In genomic region chr13:95548291-95548789, GRCm38 (mm10) we compare ENCODE assay signal across 8 mouse cellular contexts. TPM values are rescaled to one million over a fixed set of nuclear protein-coding genes. Genes with fewer than 3 reads are reported as not detected.
DNase-seq lines count a peak whose midpoint lies in the region; ATAC-seq lines count a peak whose summit lies in the region.

No protein-coding gene starts in this region.

- H3K4me1 ChIP-seq in embryonic facial prominence, embryonic 10.5 days = peaks cover 44% of the 10 kb centered on the region
- peaks cover 40% of the 10 kb centered on the region for H3K4me1 ChIP-seq in kidney, embryonic 15.5 days

- H3K27me3 ChIP-seq in embryonic facial prominence, embryonic 10.5 days (replicated peaks; ENCODE audit: low read depth, poor library complexity, severe bottlenecking) = peaks cover 3% of the 10 kb centered on the region; the same call in 1 of the 2 replicates
- H3K27me3 ChIP-seq in kidney, embryonic 15.5 days = no peaks in the 10 kb centered on the region

- ATAC-seq in kidney, embryonic 15.5 days (replicated peaks; ENCODE audit: low FRiP score) = no peak; the same call in 1 of the 2 replicates
- peak; percentile 60 for ATAC-seq in megakaryocyte progenitor cell, adult 5-6 weeks (replicated peaks; ENCODE audit: poor library complexity)

- H3K9ac ChIP-seq in kidney, embryonic 15.5 days = no peak overlapping the region

- peak; percentile 71 for DNase-seq in MN1 (ENCODE audit: low spot score)
- peak; percentile 79 for DNase-seq in embryonic facial prominence, embryonic 10.5 days (ENCODE audit: low spot score)
- DNase-seq in heart, adult 9 months (ENCODE audit: low spot score in 2 of 2) = peak; percentile 58
- no peak for DNase-seq in thymus, postnatal 36 days
- DNase-seq in natural killer cell, adult 2 months (ENCODE audit: low spot score in 2 of 2) = no peak
- DNase-seq in layer of hippocampus, postnatal 36 days = no peak

- H3K4me3 ChIP-seq in embryonic facial prominence, embryonic 10.5 days = peak overlapping the region; percentile 41
- peak overlapping the region; percentile 24 for H3K4me3 ChIP-seq in kidney, embryonic 15.5 days (replicated peaks)

- no peaks in the 10 kb centered on the region for H3K36me3 ChIP-seq in embryonic facial prominence, embryonic 10.5 days (replicated peaks)
- no peaks in the 10 kb centered on the region for H3K36me3 ChIP-seq in kidney, embryonic 15.5 days

- peak overlapping the region; percentile 58 for H3K4me2 ChIP-seq in kidney, embryonic 15.5 days

- H3K27ac ChIP-seq in embryonic facial prominence, embryonic 10.5 days (replicated peaks) = peak overlapping the region; percentile 68
- H3K27ac ChIP-seq in kidney, embryonic 15.5 days = no peak overlapping the region

- H3K9me3 ChIP-seq in embryonic facial prominence, embryonic 10.5 days = no peaks in the 10 kb centered on the region
- no peaks in the 10 kb centered on the region for H3K9me3 ChIP-seq in kidney, embryonic 15.5 days (replicated peaks)

- WGBS in embryonic facial prominence, embryonic 10.5 days = 24% methylated on average over 20 of the region's 20 CpGs
- 16% methylated on average over 20 of the region's 20 CpGs for WGBS in kidney, embryonic 15.5 days

RNA-seq across cellular contexts. Expression of gene F2rl1, which starts 23.3 kb away (rescaled TPM):
- polyA plus RNA-seq in embryonic facial prominence, embryonic 10.5 days (2016; fragmentation: Nextera tagmentation; extraction: Ambion mirVana) = 0.15 and 0.19 TPM in 2 replicates
- polyA plus RNA-seq in kidney, embryonic 15.5 days (2015; fragmentation: Nextera tagmentation; extraction: Ambion mirVana) = 7.8 and 8.5 TPM in 2 replicates
- total RNA-seq in megakaryocyte progenitor cell, adult 5-6 weeks (2015) = 0.15 and 0.27 TPM in 2 replicates
- total RNA-seq in megakaryocyte progenitor cell, adult 5-6 weeks (2017) = 0.04 and 0.61 TPM in 2 replicates
- total RNA-seq in layer of hippocampus, postnatal 36 days (2021) = under 1 TPM in 1 of 2 experiments, not detected in 1; 0.30 TPM

Comparison
In these comparisons a context has a peak if more than half of its experiments do, and no peak if none do; other contexts are left out.
1. DNase-seq: peak in MN1 (single experiment), embryonic facial prominence, embryonic 10.5 days (single experiment) and heart, adult 9 months (2 of 2); none in thymus, postnatal 36 days (0 of 2), natural killer cell, adult 2 months (0 of 2) and layer of hippocampus, postnatal 36 days (0 of 2).